Mouse (Mus musculus) megakaryocyte, embryonic 14.5 days (primary cell): ENCODE measurements around the gene Olfr960. TPM values are rescaled to one million over a fixed set of nuclear protein-coding genes. Genes with fewer than 3 reads are reported as not detected.

Experiments
- H3K27me3 ChIP-seq: replicated peaks from 2 replicates; pipeline ENCODE3; 2012; ENCODE audit warnings: inconsistent platforms
- H3K36me3 ChIP-seq: replicated peaks from 2 replicates; pipeline ENCODE3; 2012; ENCODE audit warnings: low read length, inconsistent platforms, mixed read lengths
- H3K4me1 ChIP-seq: 2 replicates; pipeline ENCODE4 v1.6.1; 2012; ENCODE audit warnings: inconsistent platforms
- H3K4me3 ChIP-seq: replicated peaks from 2 replicates; pipeline ENCODE3; 2012; ENCODE audit warnings: moderate library complexity, mild to moderate bottlenecking, inconsistent platforms
- H3K9me3 ChIP-seq: 2 replicates; pipeline ENCODE4 v1.6.1; 2012; ENCODE audit warnings: inconsistent platforms
- FLI1 ChIP-seq: IDR thresholded peaks from 2 replicates; pipeline ENCODE4 v1.6.1; 2012; ENCODE audit warnings: low read length, inconsistent platforms, mixed read lengths
- GATA1 ChIP-seq: IDR thresholded peaks from 3 replicates; pipeline ENCODE4 v1.6.1; 2012; ENCODE audit warnings: mixed read lengths, low read length, inconsistent platforms, borderline replicate concordance
- polyA plus RNA-seq: library from polyadenylated mRNA; stranded (reverse); fragments of >175 nt; gene quantifications from 2 replicates; pipeline ENCODE4 v1.2.3, GENCODE M21; 2012; ENCODE audit warnings: low replicate concordance; ENCODE audit not compliant: insufficient read depth

Gene Olfr960
- polyA plus RNA-seq, 1 experiment, result not detected

GRCm38 (mm10) chr9:39624711-39625110 lies 3.5 kb downstream of the Olfr960 start:
- no peak overlapping the region for H3K4me3 ChIP-seq
- no peaks in the 10 kb centered on the region for H3K27me3 ChIP-seq
- H3K9me3 ChIP-seq, result no peaks in the 10 kb centered on the region
- TF ChIP-seq GATA1 (no peak), FLI1 (no peak)
- H3K36me3 ChIP-seq, result no peaks in the 10 kb centered on the region
- no peaks in the 10 kb centered on the region for H3K4me1 ChIP-seq

- Histone ChIP-seq H3K9me3 (no peaks in the 10 kb centered on the region), H3K27me3 (no peaks in the 10 kb centered on the region), H3K36me3 (no peaks in the 10 kb centered on the region), H3K4me1 (no peaks in the 10 kb centered on the region), H3K4me3 (no peak overlapping the region)
- TF ChIP-seq GATA1 (no peak), FLI1 (no peak)
Measured at GRCm38 (mm10) chr9:39629069-39629468, 7.9 kb downstream of the Olfr960 start.

- no peaks in the 10 kb centered on the region for H3K36me3 ChIP-seq
- H3K4me3 ChIP-seq, result no peak overlapping the region
- H3K4me1 ChIP-seq, result no peaks in the 10 kb centered on the region
- TF ChIP-seq GATA1 (no peak), FLI1 (no peak)
- no peaks in the 10 kb centered on the region for H3K27me3 ChIP-seq
- H3K9me3 ChIP-seq, result no peaks in the 10 kb centered on the region
Measured at GRCm38 (mm10) chr9:39633913-39634594, 12.9 kb downstream of the Olfr960 start.

- no peaks in the 10 kb centered on the region for H3K9me3 ChIP-seq
- no peaks in the 10 kb centered on the region for H3K4me1 ChIP-seq
- TF ChIP-seq GATA1, result no peak
- TF ChIP-seq FLI1, result no peak
- H3K27me3 ChIP-seq, result no peaks in the 10 kb centered on the region
- no peak within 1 kb of the TSS for H3K4me3 ChIP-seq
- no peaks in the 10 kb centered on the region for H3K36me3 ChIP-seq
Measured at GRCm38 (mm10) chr9:39644785-39645184, 23.6 kb downstream of the Olfr960 start, which contains the start of gene Olfr961. Olfr961 (plus strand) TSS chr9:39645085.

- no peaks in the 10 kb centered on the region for H3K36me3 ChIP-seq
- H3K4me3 ChIP-seq, result no peak overlapping the region
- H3K9me3 ChIP-seq, result no peaks in the 10 kb centered on the region
- H3K27me3 ChIP-seq, result no peaks in the 10 kb centered on the region
- no peaks in the 10 kb centered on the region for H3K4me1 ChIP-seq
- TF ChIP-seq GATA1 (no peak), FLI1 (no peak)
Measured at GRCm38 (mm10) chr9:39647382-39647781, 26.2 kb downstream of the Olfr960 start.

GRCm38 (mm10) chr9:39654756-39655396 lies 33.7 kb downstream of the Olfr960 start:
- no peak overlapping the region for H3K4me3 ChIP-seq
- H3K9me3 ChIP-seq, result no peaks in the 10 kb centered on the region
- TF ChIP-seq FLI1 (no peak), GATA1 (no peak)
- H3K27me3 ChIP-seq, result no peaks in the 10 kb centered on the region
- no peaks in the 10 kb centered on the region for H3K36me3 ChIP-seq
- no peaks in the 10 kb centered on the region for H3K4me1 ChIP-seq

- no peaks in the 10 kb centered on the region for H3K27me3 ChIP-seq
Measured at GRCm38 (mm10) chr9:39666905-39667304, 45.7 kb downstream of the Olfr960 start, which contains the start of gene Olfr963. Olfr963 (plus strand) TSS chr9:39667205.

GRCm38 (mm10) chr9:39669723-39670122 lies 48.5 kb downstream of the Olfr960 start:
- H3K4me1 ChIP-seq, result no peaks in the 10 kb centered on the region
- no peaks in the 10 kb centered on the region for H3K36me3 ChIP-seq
- TF ChIP-seq GATA1 (no peak), FLI1 (no peak)
- no peak overlapping the region for H3K4me3 ChIP-seq
- H3K9me3 ChIP-seq, result 0 out of 2 replicates have a peak, but pooled peaks cover under 1% of the 10 kb centered on the region
- H3K27me3 ChIP-seq, result no peaks in the 10 kb centered on the region

More at GRCm38 (mm10) chr9:39666905-39667304, 45.7 kb downstream of the Olfr960 start, which contains the start of gene Olfr963:
- Histone ChIP-seq H3K4me3 (no peak within 1 kb of the TSS), H3K4me1 (no peaks in the 10 kb centered on the region), H3K9me3 (peaks cover 14% of the 10 kb centered on the region; the same call in 1 of the 2 replicates), H3K36me3 (no peaks in the 10 kb centered on the region)
- TF ChIP-seq FLI1, result no peak
- no peak for TF ChIP-seq GATA1

Other genes with a start within 250 kb of the Olfr960 start
- not detected in 2 replicates for gene Olfr951, start 234.0 kb upstream of the Olfr960 start, polyA plus RNA-seq
- gene Olfr952, start 194.2 kb upstream of the Olfr960 start, polyA plus RNA-seq, result not detected in 2 replicates
- gene Olfr954, start 164.7 kb upstream of the Olfr960 start, polyA plus RNA-seq, result 0.04 TPM in 1 of 2 replicates, not detected in the other
- not detected in 2 replicates for gene Olfr955, start 149.4 kb upstream of the Olfr960 start, polyA plus RNA-seq
- not detected in 2 replicates for gene Olfr44, start 127.4 kb upstream of the Olfr960 start, polyA plus RNA-seq
- not detected in 2 replicates for gene Olfr957, start 105.6 kb upstream of the Olfr960 start, polyA plus RNA-seq
- gene Olfr958, start 67.3 kb upstream of the Olfr960 start, polyA plus RNA-seq, result not detected in 2 replicates
- not detected in 2 replicates for gene Olfr959, start 45.8 kb upstream of the Olfr960 start, polyA plus RNA-seq
- gene AW551984, start 17.0 kb upstream of the Olfr960 start, polyA plus RNA-seq, result 0.17 TPM in 1 of 2 replicates, not detected in the other
- gene Olfr148, start 10.7 kb upstream of the Olfr960 start, polyA plus RNA-seq, result not detected in 2 replicates
- not detected in 2 replicates for gene Olfr961, start 23.7 kb downstream of the Olfr960 start, polyA plus RNA-seq
- gene Olfr963, start 45.8 kb downstream of the Olfr960 start, polyA plus RNA-seq, result not detected in 2 replicates
- not detected in 2 replicates for gene Olfr149, start 85.7 kb downstream of the Olfr960 start, polyA plus RNA-seq
- not detected in 2 replicates for gene Olfr965, start 90.0 kb downstream of the Olfr960 start, polyA plus RNA-seq
- gene Olfr150, start 109.6 kb downstream of the Olfr960 start, polyA plus RNA-seq, result not detected in 2 replicates
- gene Olfr967, start 124.9 kb downstream of the Olfr960 start, polyA plus RNA-seq, result not detected in 2 replicates
- gene Olfr968, start 161.9 kb downstream of the Olfr960 start, polyA plus RNA-seq, result 0.09 TPM in 1 of 2 replicates, not detected in the other
- not detected in 2 replicates for gene Olfr969, start 169.6 kb downstream of the Olfr960 start, polyA plus RNA-seq
- gene Olfr970, start 187.5 kb downstream of the Olfr960 start, polyA plus RNA-seq, result not detected in 2 replicates
- not detected in 2 replicates for gene Olfr971, start 215.5 kb downstream of the Olfr960 start, polyA plus RNA-seq
- not detected in 2 replicates for gene Olfr972, start 245.0 kb downstream of the Olfr960 start, polyA plus RNA-seq